Mouse (Mus musculus) cortical plate, adult 2 months (tissue): ENCODE results near the gene Gm17190.

Source experiments
- CTCF ChIP-seq: fragments of 200-500 bp; IDR thresholded peaks from 2 replicates; pipeline ENCODE4 v1.5.1; 2011; ENCODE audit warnings: mild to moderate bottlenecking, control low read depth, low read length; ENCODE audit not compliant: insufficient read depth; ENCODE audit errors: extremely low read depth
- POLR2A ChIP-seq: fragments of 200-500 bp; IDR thresholded peaks from 2 replicates; pipeline ENCODE4 v1.6.1; 2011; ENCODE audit warnings: mild to moderate bottlenecking, low read length, control low read depth; ENCODE audit not compliant: insufficient read depth; ENCODE audit errors: extremely low read depth

DNA sequence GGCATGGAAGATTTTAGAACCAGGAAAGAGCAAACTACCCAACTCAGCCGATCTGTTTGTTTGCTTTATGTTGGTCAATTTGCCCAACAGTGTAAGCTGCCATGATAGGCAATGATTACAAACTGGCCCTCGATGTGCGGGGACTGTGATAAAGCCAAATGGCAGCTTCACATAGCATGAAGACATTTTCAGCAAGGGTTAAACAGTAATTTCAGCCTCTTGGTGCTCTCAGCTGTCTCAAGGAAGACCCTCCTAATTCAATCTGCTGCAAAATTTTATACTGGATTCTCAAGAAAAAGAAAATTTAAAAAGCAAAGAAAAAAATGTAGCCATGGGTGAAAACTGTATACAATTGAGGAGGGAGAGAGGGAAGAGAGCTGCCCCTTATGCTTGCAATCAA, 47.2 kb downstream of the Gm17190 start:
- TF ChIP-seq CTCF (no peak), POLR2A (no peak)
